ENCODE assay signal across 9 mouse cellular contexts in genomic region chr11:120597240-120598235, GRCm38 (mm10). TPM values are rescaled to one million over a fixed set of nuclear protein-coding genes. Genes with fewer than 3 reads are reported as not detected.
DNase-seq lines count a peak whose midpoint lies in the region; ATAC-seq and TF ChIP-seq lines count a peak whose summit lies in the region.
"Had no signal": no experiment of that assay in that cellular context is flagged by ENCODE, and none has a peak within 500 bp of the region (broad histone marks: within the 10 kb centered on the region; RNA-seq: fewer than 3 reads in every experiment).

No protein-coding gene starts in this region.

- peak overlapping the region; percentile 95 for H3K9ac ChIP-seq in ES-E14 (ENCODE audit: insufficient read depth, low read depth, low read length, poor library complexity, severe bottlenecking)
- peak overlapping the region; percentile 92 for H3K9ac ChIP-seq in kidney, embryonic 15.5 days
- H3K9ac ChIP-seq in midbrain, embryonic 15.5 days: peak overlapping the region; percentile 90

- H3K27me3 ChIP-seq in heart, embryonic 10.5 days (ENCODE audit: insufficient read depth, poor library complexity, severe bottlenecking): no peaks in the 10 kb centered on the region
- H3K27me3 ChIP-seq in forebrain, embryonic 10.5 days (ENCODE audit: poor library complexity, severe bottlenecking): no peaks in the 10 kb centered on the region
- H3K27me3 ChIP-seq in kidney, embryonic 15.5 days: no peaks in the 10 kb centered on the region
- no peaks in the 10 kb centered on the region for H3K27me3 ChIP-seq in midbrain, embryonic 15.5 days (replicated peaks)

- no peaks in the 10 kb centered on the region for H3K9me3 ChIP-seq in heart, embryonic 10.5 days
- no peaks in the 10 kb centered on the region for H3K9me3 ChIP-seq in ES-E14 (ENCODE audit: control insufficient read depth, insufficient read depth, low read depth, low read length)
- H3K9me3 ChIP-seq in forebrain, embryonic 10.5 days: no peaks in the 10 kb centered on the region
- H3K9me3 ChIP-seq in kidney, embryonic 15.5 days (replicated peaks): no peaks in the 10 kb centered on the region
- no peaks in the 10 kb centered on the region for H3K9me3 ChIP-seq in midbrain, embryonic 15.5 days

- in situ Hi-C loops in ES-E14 (cut with MboI; ENCODE audit: low sequenced_read_pairs in 2 of 2, unreplicated experiment in 2 of 2): no loop called here

- peak overlapping the region; percentile 98 for H3K27ac ChIP-seq in heart, embryonic 10.5 days
- H3K27ac ChIP-seq in ES-E14 (ENCODE audit: insufficient read depth, low read depth, low read length, poor library complexity, severe bottlenecking): peak overlapping the region; percentile 78
- peak overlapping the region; percentile 99 for H3K27ac ChIP-seq in forebrain, embryonic 10.5 days
- peak overlapping the region; percentile 89 for H3K27ac ChIP-seq in kidney, embryonic 15.5 days
- H3K27ac ChIP-seq in midbrain, embryonic 15.5 days: peak overlapping the region; percentile 91

- H3K36me3 ChIP-seq in heart, embryonic 10.5 days: peaks cover 69% of the 10 kb centered on the region
- H3K36me3 ChIP-seq in ES-E14 (ENCODE audit: control insufficient read depth, insufficient read depth, low read length, poor library complexity, severe bottlenecking): peaks cover 42% of the 10 kb centered on the region
- H3K36me3 ChIP-seq in forebrain, embryonic 10.5 days (replicated peaks): peaks cover 80% of the 10 kb centered on the region
- peaks cover 71% of the 10 kb centered on the region for H3K36me3 ChIP-seq in kidney, embryonic 15.5 days
- peaks cover 50% of the 10 kb centered on the region for H3K36me3 ChIP-seq in midbrain, embryonic 15.5 days (replicated peaks)

- H3K4me1 ChIP-seq in heart, embryonic 10.5 days: peaks cover 27% of the 10 kb centered on the region
- peaks cover 4 to 7% of the 10 kb centered on the region in 2 experiments; a peak in 3 of 4 replicates for H3K4me1 ChIP-seq in ES-E14 (ENCODE audit: control insufficient read depth in 2 of 2, insufficient read depth in 2 of 2, low read length in 2 of 2, poor library complexity in 1 of 2)
- H3K4me1 ChIP-seq in forebrain, embryonic 10.5 days: peaks cover 44% of the 10 kb centered on the region
- H3K4me1 ChIP-seq in kidney, embryonic 15.5 days: peaks cover 32% of the 10 kb centered on the region
- H3K4me1 ChIP-seq in midbrain, embryonic 15.5 days: peaks cover 27% of the 10 kb centered on the region

- ATAC-seq in kidney, embryonic 15.5 days (replicated peaks; ENCODE audit: low FRiP score): peak; percentile 61
- ATAC-seq in midbrain, embryonic 15.5 days (replicated peaks): peak; percentile 72; the same call in 1 of the 2 replicates

- 6% methylated on average over 98 of the region's 99 CpGs for WGBS in heart, embryonic 10.5 days
- 5% methylated on average over 97 of the region's 99 CpGs for WGBS in forebrain, embryonic 10.5 days
- 2% methylated on average over 99 of the region's 99 CpGs for WGBS in kidney, embryonic 15.5 days
- 6% methylated on average over 75 of the region's 99 CpGs for WGBS in midbrain, embryonic 15.5 days

- peak overlapping the region; percentile 92 for H3K4me2 ChIP-seq in kidney, embryonic 15.5 days
- peak overlapping the region; percentile 92 for H3K4me2 ChIP-seq in midbrain, embryonic 15.5 days

- peak overlapping the region; percentile 99 for H3K4me3 ChIP-seq in heart, embryonic 10.5 days
- peak overlapping the region; percentile 86 to 87 for H3K4me3 ChIP-seq in ES-E14 (ENCODE audit: insufficient read depth in 1 of 2, low read depth in 1 of 2, low read length in 2 of 2, poor library complexity in 1 of 2, severe bottlenecking in 1 of 2)
- H3K4me3 ChIP-seq in forebrain, embryonic 10.5 days: peak overlapping the region; percentile 100
- H3K4me3 ChIP-seq in kidney, embryonic 15.5 days (replicated peaks): peak overlapping the region; percentile 99
- H3K4me3 ChIP-seq in midbrain, embryonic 15.5 days: peak overlapping the region; percentile 92

- peak; percentile 80 for DNase-seq in heart, embryonic 10.5 days (ENCODE audit: low spot score)
- no peak for DNase-seq in heart, postnatal 36 days
- DNase-seq in ES-E14 (ENCODE audit: low read depth, low spot score): no peak
- DNase-seq in forebrain, embryonic 10.5 days (ENCODE audit: extremely low spot score, low spot score): no peak
- no peak for DNase-seq in gastrocnemius, postnatal 4 days (ENCODE audit: low spot score in 2 of 2)
- no peak for DNase-seq in cerebellum, adult 18-20 months

- intact Hi-C loops in heart, postnatal 36 days (cut with DNase I): loop anchor here (2.0 kb wide), 1 partner anchor 15 kb away; no protein-coding TSS in a partner anchor

TF ChIP-seq in ES-E14, 5 proteins besides CTCF, POLR2A, EP300 and RAD21:
- TF ChIP-seq MAFK (IDR thresholded peaks at IDR 0.05; ENCODE audit: insufficient read depth, low read depth, low read length): no peak
- no peak for TF ChIP-seq ZNF384 (IDR thresholded peaks at IDR 0.05; ENCODE audit: low read depth, low read length)
- TF ChIP-seq HCFC1 (IDR thresholded peaks at IDR 0.05; ENCODE audit: borderline replicate concordance, insufficient read depth, low read length): no peak
- TF ChIP-seq ZC3H11A (IDR thresholded peaks at IDR 0.05; ENCODE audit: borderline replicate concordance, low read depth, low read length): no peak
- no peak for TF ChIP-seq CHD2 (IDR thresholded peaks at IDR 0.05; ENCODE audit: low read depth, low read length)

RNA-seq across cellular contexts. Expression of gene Alyref, which starts 0.6 kb away (rescaled TPM):
- 365 and 444 TPM in 2 replicates for polyA plus RNA-seq in heart, embryonic 10.5 days (2016; fragmentation: Nextera tagmentation; extraction: Ambion mirVana)
- 10 to 100 TPM; 46.4 to 47.8 TPM for total RNA-seq in heart, postnatal 36 days (2021)
- 300 and 397 TPM in 2 replicates for total RNA-seq in ES-E14 (2012; rRNA removed)
- polyA plus RNA-seq in forebrain, embryonic 10.5 days (2016; fragmentation: Nextera tagmentation; extraction: Ambion mirVana): 618 and 646 TPM in 2 replicates
- polyA plus RNA-seq in kidney, embryonic 15.5 days (2015; fragmentation: Nextera tagmentation; extraction: Ambion mirVana): 494 TPM in 2 replicates
- polyA plus RNA-seq in midbrain, embryonic 15.5 days (2015; fragmentation: Nextera tagmentation; extraction: Ambion mirVana): 225 and 233 TPM in 2 replicates
- 100 to 1,000 TPM; 112 to 113 TPM for total RNA-seq in gastrocnemius, postnatal 4 days (2021)

RNA-seq across cellular contexts. Expression of gene Anapc11, which starts 0.7 kb away (rescaled TPM):
- polyA plus RNA-seq in heart, embryonic 10.5 days (2016; fragmentation: Nextera tagmentation; extraction: Ambion mirVana): 186 and 201 TPM in 2 replicates
- 10 to 100 TPM; 75.6 to 87.1 TPM for total RNA-seq in heart, postnatal 36 days (2021)
- 87.4 and 98.4 TPM in 2 replicates for total RNA-seq in ES-E14 (2012; rRNA removed)
- polyA plus RNA-seq in forebrain, embryonic 10.5 days (2016; fragmentation: Nextera tagmentation; extraction: Ambion mirVana): 218 and 228 TPM in 2 replicates
- polyA plus RNA-seq in kidney, embryonic 15.5 days (2015; fragmentation: Nextera tagmentation; extraction: Ambion mirVana): 193 and 206 TPM in 2 replicates
- 200 and 205 TPM in 2 replicates for polyA plus RNA-seq in midbrain, embryonic 15.5 days (2015; fragmentation: Nextera tagmentation; extraction: Ambion mirVana)
- 10 to 100 TPM; 72.5 to 86.2 TPM for total RNA-seq in gastrocnemius, postnatal 4 days (2021)

RNA-seq across cellular contexts. Expression of gene Npb, which starts 10.7 kb away (rescaled TPM):
- polyA plus RNA-seq in heart, embryonic 10.5 days (2016; fragmentation: Nextera tagmentation; extraction: Ambion mirVana): 4.8 and 7.0 TPM in 2 replicates
- not detected for total RNA-seq in heart, postnatal 36 days (2021)
- 0.69 and 0.94 TPM in 2 replicates for total RNA-seq in ES-E14 (2012; rRNA removed)
- 0.44 TPM in 1 of 2 replicates, not detected in the other for polyA plus RNA-seq in forebrain, embryonic 10.5 days (2016; fragmentation: Nextera tagmentation; extraction: Ambion mirVana)
- 24.4 and 25.2 TPM in 2 replicates for polyA plus RNA-seq in kidney, embryonic 15.5 days (2015; fragmentation: Nextera tagmentation; extraction: Ambion mirVana)
- polyA plus RNA-seq in midbrain, embryonic 15.5 days (2015; fragmentation: Nextera tagmentation; extraction: Ambion mirVana): 0.59 and 1.3 TPM in 2 replicates
- total RNA-seq in gastrocnemius, postnatal 4 days (2021): 1 to 10 TPM in 1 of 2 experiments, not detected in 1; 1.3 TPM
- total RNA-seq: neutrophil, adult 5-6 weeks had no signal

RNA-seq across cellular contexts. Expression of gene Arhgdia, which starts 16.1 kb away (rescaled TPM):
- polyA plus RNA-seq in heart, embryonic 10.5 days (2016; fragmentation: Nextera tagmentation; extraction: Ambion mirVana): 587 and 673 TPM in 2 replicates
- 100 to 1,000 TPM; 147 to 150 TPM for total RNA-seq in heart, postnatal 36 days (2021)
- total RNA-seq in ES-E14 (2012; rRNA removed): 161 and 253 TPM in 2 replicates
- polyA plus RNA-seq in forebrain, embryonic 10.5 days (2016; fragmentation: Nextera tagmentation; extraction: Ambion mirVana): 744 and 753 TPM in 2 replicates
- polyA plus RNA-seq in kidney, embryonic 15.5 days (2015; fragmentation: Nextera tagmentation; extraction: Ambion mirVana): 588 and 644 TPM in 2 replicates
- polyA plus RNA-seq in midbrain, embryonic 15.5 days (2015; fragmentation: Nextera tagmentation; extraction: Ambion mirVana): 458 and 487 TPM in 2 replicates
- total RNA-seq in gastrocnemius, postnatal 4 days (2021): 100 to 1,000 TPM; 278 to 300 TPM

RNA-seq across cellular contexts. Expression of gene Pcyt2, which starts 20.2 kb away (rescaled TPM):
- polyA plus RNA-seq in heart, embryonic 10.5 days (2016; fragmentation: Nextera tagmentation; extraction: Ambion mirVana): 119 and 130 TPM in 2 replicates
- total RNA-seq in heart, postnatal 36 days (2021): 10 to 100 TPM; 48.2 to 54.6 TPM
- 88.6 and 188 TPM in 2 replicates for total RNA-seq in ES-E14 (2012; rRNA removed)
- 145 and 148 TPM in 2 replicates for polyA plus RNA-seq in forebrain, embryonic 10.5 days (2016; fragmentation: Nextera tagmentation; extraction: Ambion mirVana)
- polyA plus RNA-seq in kidney, embryonic 15.5 days (2015; fragmentation: Nextera tagmentation; extraction: Ambion mirVana): 118 and 140 TPM in 2 replicates
- polyA plus RNA-seq in midbrain, embryonic 15.5 days (2015; fragmentation: Nextera tagmentation; extraction: Ambion mirVana): 222 and 233 TPM in 2 replicates
- total RNA-seq in gastrocnemius, postnatal 4 days (2021): 10 to 100 TPM; 36.6 to 41.4 TPM
